Mouse (Mus musculus) testis, adult 2 months (tissue): ENCODE data around the gene Acsl5.

ENCODE experiments used
- CTCF ChIP-seq: fragments of 200-500 bp; IDR thresholded peaks from 2 replicates; pipeline ENCODE4 v1.5.1; 2012; ENCODE audit warnings: low read depth, mild to moderate bottlenecking, inconsistent platforms, low read length, moderate library complexity; ENCODE audit not compliant: control insufficient read depth, insufficient read depth, insufficient replicate concordance
- POLR2A ChIP-seq: fragments of 200-500 bp; IDR thresholded peaks from 2 replicates; pipeline ENCODE4 v1.6.1; 2012; ENCODE audit warnings: low read depth, mild to moderate bottlenecking, inconsistent platforms, low read length, moderate library complexity; ENCODE audit not compliant: control insufficient read depth

DNA sequence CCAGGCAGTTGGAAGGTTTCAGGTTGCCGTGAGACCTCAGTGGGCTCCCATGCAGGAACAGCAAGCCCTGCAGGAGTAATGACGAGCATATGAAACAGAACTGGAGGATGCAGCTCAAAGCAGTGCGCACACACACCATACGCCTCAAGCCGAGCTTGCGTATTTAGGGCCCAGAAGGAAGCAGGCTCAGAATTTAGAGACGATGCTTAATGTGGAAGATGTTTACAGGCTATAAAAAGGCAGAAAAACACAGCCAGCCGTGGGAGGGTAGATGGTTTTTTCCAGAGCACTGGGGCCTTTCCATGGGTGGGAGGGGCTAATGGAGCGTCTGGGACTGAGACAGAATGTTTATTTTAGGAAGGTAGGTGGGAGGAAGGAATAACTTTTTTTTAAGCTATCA lies 34.4 kb upstream of the Acsl5 start:
- TF ChIP-seq CTCF (no peak), POLR2A (no peak)
